Mouse (Mus musculus) layer of hippocampus, postnatal 10 days (tissue): ENCODE data around the gene Zfp212. TPM values are rescaled to one million over a fixed set of nuclear protein-coding genes. Genes with fewer than 3 reads are reported as not detected.
"Not testable (repeated sequence)": the region's sequence is repeated elsewhere in the genome, so short reads cannot be mapped to it uniquely, and the experiment has no call there.

Experiments
- DNase-seq, 2 experiments: peaks; one replicate each; pipeline ENCODE4 v3.0.0; 2021; ENCODE audit warnings: low spot score in 2 of 2
- total RNA-seq, 2 experiments: library from RNA; stranded (reverse); gene quantifications; 2 replicates each; pipeline ENCODE4 v1.2.3; 2021

Gene Zfp212
- total RNA-seq, 2 experiments from 2014 or later: 16.9 to 17.2 TPM

GRCm38 (mm10) chr6:47942461-47942860, 22.2 kb downstream of the Zfp212 start:
- DNase-seq: no peak

GRCm38 (mm10) chr6:47943021-47943691, 22.9 kb downstream of the Zfp212 start:
- DNase-seq: peak; percentile 61 to 77

- no peak for DNase-seq
Observed at GRCm38 (mm10) chr6:47943721-47944120, 23.4 kb downstream of the Zfp212 start.

- DNase-seq: no peak
Observed at GRCm38 (mm10) chr6:47947388-47947787, 27.1 kb downstream of the Zfp212 start.

GRCm38 (mm10) chr6:47953191-47953726, 33.0 kb downstream of the Zfp212 start, which contains the start of gene Zfp956:
Gene Zfp956 (plus strand): TSS chr6:47953390.
- peak; percentile 93 for DNase-seq

GRCm38 (mm10) chr6:47954425-47954824, 34.1 kb downstream of the Zfp212 start:
- DNase-seq: no peak

GRCm38 (mm10) chr6:47957816-47958215, 37.5 kb downstream of the Zfp212 start:
- no peak for DNase-seq

- no peak for DNase-seq
Observed at GRCm38 (mm10) chr6:47960685-47961421, 40.6 kb downstream of the Zfp212 start.

GRCm38 (mm10) chr6:47963051-47963450, 42.8 kb downstream of the Zfp212 start:
- DNase-seq: no peak

- DNase-seq: not testable (repeated sequence)
Observed at GRCm38 (mm10) chr6:47968166-47968565, 47.9 kb downstream of the Zfp212 start.

GRCm38 (mm10) chr6:47974599-47974998, 54.3 kb downstream of the Zfp212 start:
- no peak for DNase-seq

- DNase-seq: peak; percentile 70 to 79
Observed at GRCm38 (mm10) chr6:47978897-47979368, 58.7 kb downstream of the Zfp212 start.

Other genes starting within 250 kb of the Zfp212 start
- gene Pdia4, start 107.0 kb upstream of the Zfp212 start, total RNA-seq: 10 to 100 TPM; 44.8 to 47.8 TPM
- 1 to 10 TPM; 7.0 to 7.2 TPM for gene Zfp786, start 89.6 kb upstream of the Zfp212 start, total RNA-seq
- 10 to 100 TPM; 20.2 to 21.3 TPM for gene Zfp398, start 84.8 kb upstream of the Zfp212 start, total RNA-seq
- gene Zfp282, start 43.3 kb upstream of the Zfp212 start, total RNA-seq: 10 to 100 TPM; 25.9 to 26.5 TPM
- 10 to 100 TPM; 21.9 to 25.0 TPM for gene Zfp956, start 32.9 kb downstream of the Zfp212 start, total RNA-seq
- 10 to 100 TPM; 36.6 to 44.9 TPM for gene Zfp777, start 128.4 kb downstream of the Zfp212 start, total RNA-seq
- gene Zfp746, start 166.1 kb downstream of the Zfp212 start, total RNA-seq: 10 to 100 TPM; 27.5 to 29.6 TPM